Mouse (Mus musculus) testis, adult 2 months (tissue): ENCODE data around the gene Tmem178b.

Source experiments
- CTCF ChIP-seq: fragments of 200-500 bp; IDR thresholded peaks from 2 replicates; pipeline ENCODE4 v1.5.1; 2012; ENCODE audit warnings: low read depth, mild to moderate bottlenecking, inconsistent platforms, low read length, moderate library complexity; ENCODE audit not compliant: control insufficient read depth, insufficient read depth, insufficient replicate concordance
- POLR2A ChIP-seq: fragments of 200-500 bp; IDR thresholded peaks from 2 replicates; pipeline ENCODE4 v1.6.1; 2012; ENCODE audit warnings: low read depth, mild to moderate bottlenecking, inconsistent platforms, low read length, moderate library complexity; ENCODE audit not compliant: control insufficient read depth

- TF ChIP-seq CTCF (no peak), POLR2A (no peak)
Observed at GRCm38 (mm10) chr6:40032901-40033300, 159.8 kb downstream of the Tmem178b start.
